ENCODE assay signal across 21 mouse cellular contexts in the genomic region with DNA sequence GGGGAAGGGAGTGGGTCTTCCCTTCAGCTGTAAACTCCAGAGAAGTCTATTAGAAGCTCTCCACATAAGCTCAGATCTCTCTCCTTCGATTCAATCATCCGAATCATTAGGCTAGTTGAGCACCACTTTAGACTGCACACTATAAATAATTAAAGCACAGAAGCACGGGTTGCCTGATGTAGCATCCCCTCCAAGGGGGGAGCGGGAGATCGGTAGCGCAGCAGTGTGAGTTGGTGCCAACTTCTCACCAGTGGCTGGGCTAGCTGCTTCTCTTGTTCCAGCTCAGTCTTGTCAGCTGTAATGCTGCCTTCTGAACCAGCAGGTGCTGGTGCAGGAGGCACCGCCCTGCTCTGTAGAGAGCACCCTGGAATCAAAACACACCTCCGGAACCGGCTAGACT.
DNase-seq lines count a peak whose midpoint lies in the region; ATAC-seq and TF ChIP-seq lines count a peak whose summit lies in the region.
"Had no signal": no experiment of that assay in that cellular context is flagged by ENCODE, and none has a peak within 500 bp of the region (broad histone marks: within the 10 kb centered on the region; RNA-seq: fewer than 3 reads in every experiment).

No protein-coding gene starts in this region.

- no peak overlapping the region for H3K4me3 ChIP-seq in forebrain, embryonic 13.5 days
- no peak overlapping the region for H3K4me3 ChIP-seq in forebrain, postnatal 0 days (ENCODE audit: low read depth, low read length)
- no peak overlapping the region for H3K4me3 ChIP-seq in hindbrain, embryonic 15.5 days
- H3K4me3 ChIP-seq in hindbrain, postnatal 0 days (ENCODE audit: low read length): no peak overlapping the region
- H3K4me3 ChIP-seq in neural tube, embryonic 15.5 days (replicated peaks): no peak overlapping the region
- H3K4me3 ChIP-seq: embryonic facial prominence, embryonic 12.5 days; heart, embryonic 15.5 days; liver, embryonic 15.5 days; lung, embryonic 15.5 days; megakaryocyte, embryonic 14.5 days; neural tube, embryonic 12.5 days had no signal

- H3K9me3 ChIP-seq in forebrain, embryonic 13.5 days (replicated peaks): no peaks in the 10 kb centered on the region
- no peaks in the 10 kb centered on the region for H3K9me3 ChIP-seq in forebrain, postnatal 0 days (ENCODE audit: low read length)
- no peaks in the 10 kb centered on the region for H3K9me3 ChIP-seq in hindbrain, embryonic 15.5 days
- no peaks in the 10 kb centered on the region for H3K9me3 ChIP-seq in hindbrain, postnatal 0 days (ENCODE audit: low read length)
- H3K9me3 ChIP-seq in neural tube, embryonic 15.5 days (replicated peaks): no peaks in the 10 kb centered on the region
- H3K9me3 ChIP-seq: embryonic facial prominence, embryonic 12.5 days; heart, embryonic 15.5 days; liver, embryonic 15.5 days; lung, embryonic 15.5 days; megakaryocyte, embryonic 14.5 days; neural tube, embryonic 12.5 days had no signal

- H3K36me3 ChIP-seq in forebrain, embryonic 13.5 days (ENCODE audit: poor library complexity, severe bottlenecking): no peaks in the 10 kb centered on the region
- no peaks in the 10 kb centered on the region for H3K36me3 ChIP-seq in forebrain, postnatal 0 days (ENCODE audit: insufficient read depth)
- no peaks in the 10 kb centered on the region for H3K36me3 ChIP-seq in hindbrain, embryonic 15.5 days
- no peaks in the 10 kb centered on the region for H3K36me3 ChIP-seq in hindbrain, postnatal 0 days (ENCODE audit: insufficient read depth, low read length)
- no peaks in the 10 kb centered on the region for H3K36me3 ChIP-seq in neural tube, embryonic 15.5 days
- H3K36me3 ChIP-seq: embryonic facial prominence, embryonic 12.5 days; heart, embryonic 15.5 days; liver, embryonic 15.5 days; lung, embryonic 15.5 days; neural tube, embryonic 12.5 days had no signal

- no peaks in the 10 kb centered on the region for H3K27me3 ChIP-seq in forebrain, embryonic 13.5 days
- no peaks in the 10 kb centered on the region for H3K27me3 ChIP-seq in forebrain, postnatal 0 days (ENCODE audit: insufficient read depth, low read length)
- H3K27me3 ChIP-seq in hindbrain, embryonic 15.5 days: no peaks in the 10 kb centered on the region
- no peaks in the 10 kb centered on the region for H3K27me3 ChIP-seq in hindbrain, postnatal 0 days (ENCODE audit: insufficient read depth, low read length)
- H3K27me3 ChIP-seq in neural tube, embryonic 15.5 days (replicated peaks): no peaks in the 10 kb centered on the region
- H3K27me3 ChIP-seq: embryonic facial prominence, embryonic 12.5 days; heart, embryonic 15.5 days; liver, embryonic 15.5 days; lung, embryonic 15.5 days; megakaryocyte, embryonic 14.5 days; neural tube, embryonic 12.5 days had no signal

- ATAC-seq in forebrain, embryonic 13.5 days: 0 out of 2 replicates have a peak, but pooled peaks have one; percentile 27
- no peak for ATAC-seq in forebrain, postnatal 0 days
- ATAC-seq in hindbrain, embryonic 15.5 days (ENCODE audit: low FRiP score, low read depth): peak; percentile 72; the same call in 1 of the 2 replicates
- ATAC-seq in hindbrain, postnatal 0 days: no peak
- peak; percentile 47; the same call in 1 of the 2 replicates for ATAC-seq in neural tube, embryonic 15.5 days (ENCODE audit: low FRiP score)
- ATAC-seq in erythroblast, adult 5-6 weeks (replicated peaks; ENCODE audit: low FRiP score, poor library complexity, severe bottlenecking): no peak
- ATAC-seq: CD4-positive, CD25-positive, alpha-beta regulatory T cell, adult 4 months had no signal

- no peak overlapping the region for H3K9ac ChIP-seq in forebrain, embryonic 13.5 days
- no peak overlapping the region for H3K9ac ChIP-seq in forebrain, postnatal 0 days
- no peak overlapping the region for H3K9ac ChIP-seq in hindbrain, embryonic 15.5 days
- no peak overlapping the region for H3K9ac ChIP-seq in hindbrain, postnatal 0 days (replicated peaks; ENCODE audit: low read length)
- no peak overlapping the region for H3K9ac ChIP-seq in neural tube, embryonic 15.5 days (replicated peaks)
- H3K9ac ChIP-seq: embryonic facial prominence, embryonic 12.5 days; heart, embryonic 15.5 days; liver, embryonic 15.5 days; lung, embryonic 15.5 days; neural tube, embryonic 12.5 days had no signal

- no peak overlapping the region for H3K4me2 ChIP-seq in forebrain, embryonic 13.5 days
- H3K4me2 ChIP-seq in forebrain, postnatal 0 days (ENCODE audit: low read depth): no peak overlapping the region
- H3K4me2 ChIP-seq in hindbrain, embryonic 15.5 days: no peak overlapping the region
- H3K4me2 ChIP-seq in hindbrain, postnatal 0 days (ENCODE audit: low read depth, low read length): no peak overlapping the region
- no peak overlapping the region for H3K4me2 ChIP-seq in neural tube, embryonic 15.5 days
- H3K4me2 ChIP-seq: embryonic facial prominence, embryonic 12.5 days; heart, embryonic 15.5 days; liver, embryonic 15.5 days; lung, embryonic 15.5 days; neural tube, embryonic 12.5 days had no signal

- no peak for TF ChIP-seq CTCF in forebrain, postnatal 0 days (IDR thresholded peaks at IDR 0.05; ENCODE audit: low read depth)
- TF ChIP-seq CTCF in hindbrain, postnatal 0 days (IDR thresholded peaks at IDR 0.05; ENCODE audit: low read depth): no peak

- DNase-seq in forebrain, postnatal 0 days: no peak
- no peak for DNase-seq in hindbrain, postnatal 0 days (ENCODE audit: low spot score)
- DNase-seq in brain, adult 2 months (ENCODE audit: low read depth, low spot score): peak; percentile 18
- DNase-seq: adrenal gland, postnatal 14 days; cerebellum, adult 9-11 months; heart, postnatal 36 days; kidney, adult 11 months; kidney, postnatal 4 days; lung, postnatal 36 days; thymus, adult 2 months had no signal

- WGBS in forebrain, embryonic 13.5 days: 74% methylated on average over 9 of the region's 9 CpGs
- WGBS in forebrain, postnatal 0 days: 61% methylated on average over 9 of the region's 9 CpGs
- 70% methylated on average over 9 of the region's 9 CpGs for WGBS in hindbrain, embryonic 15.5 days
- WGBS in hindbrain, postnatal 0 days: 60% methylated on average over 9 of the region's 9 CpGs
- WGBS in neural tube, embryonic 15.5 days: 71% methylated on average over 9 of the region's 9 CpGs

- 0 out of 2 replicates have a peak, but pooled peaks cover 3% of the 10 kb centered on the region for H3K4me1 ChIP-seq in forebrain, embryonic 13.5 days
- no peaks in the 10 kb centered on the region for H3K4me1 ChIP-seq in forebrain, postnatal 0 days (ENCODE audit: insufficient read depth)
- no peaks in the 10 kb centered on the region for H3K4me1 ChIP-seq in hindbrain, embryonic 15.5 days (replicated peaks)
- no peaks in the 10 kb centered on the region for H3K4me1 ChIP-seq in hindbrain, postnatal 0 days (ENCODE audit: insufficient read depth, low read length)
- H3K4me1 ChIP-seq in neural tube, embryonic 15.5 days: no peaks in the 10 kb centered on the region
- H3K4me1 ChIP-seq: embryonic facial prominence, embryonic 12.5 days; heart, embryonic 15.5 days; liver, embryonic 15.5 days; lung, embryonic 15.5 days; megakaryocyte, embryonic 14.5 days; neural tube, embryonic 12.5 days had no signal

- no peak overlapping the region for H3K27ac ChIP-seq in forebrain, embryonic 13.5 days
- no peak overlapping the region for H3K27ac ChIP-seq in forebrain, postnatal 0 days (ENCODE audit: low read depth, low read length)
- no peak overlapping the region for H3K27ac ChIP-seq in hindbrain, embryonic 15.5 days (replicated peaks)
- no peak overlapping the region for H3K27ac ChIP-seq in hindbrain, postnatal 0 days
- H3K27ac ChIP-seq in neural tube, embryonic 15.5 days (replicated peaks): no peak overlapping the region
- H3K27ac ChIP-seq: embryonic facial prominence, embryonic 12.5 days; heart, embryonic 15.5 days; liver, embryonic 15.5 days; lung, embryonic 15.5 days; neural tube, embryonic 12.5 days had no signal

Comparison
In these comparisons a context has a peak if more than half of its experiments do, and no peak if none do; other contexts are left out.
1. ATAC-seq: peak in forebrain, embryonic 13.5 days (single experiment), hindbrain, embryonic 15.5 days (single experiment) and neural tube, embryonic 15.5 days (single experiment); none in forebrain, postnatal 0 days (single experiment), hindbrain, postnatal 0 days (single experiment) and erythroblast, adult 5-6 weeks (single experiment).